Mouse (Mus musculus) Muller cell, postnatal 12 days (primary cell): ENCODE data around the gene Rdh1.
"Not testable (repeated sequence)": the region's sequence is repeated elsewhere in the genome, so short reads cannot be mapped to it uniquely, and the experiment has no call there.

Source experiments
- DNase-seq: peaks from one replicate; pipeline ENCODE4 v3.0.0-alpha.2; 2015; ENCODE audit errors: inconsistent ontology term

Rdh1 gene

GRCm38 (mm10) chr10:127748847-127749612 is 10.5 kb upstream of the Rdh1 start:
- no peak for DNase-seq

- DNase-seq, result no peak
Observed at GRCm38 (mm10) chr10:127750136-127750777, 9.3 kb upstream of the Rdh1 start.

- DNase-seq, result no peak
Observed at GRCm38 (mm10) chr10:127751548-127751947, 8.0 kb upstream of the Rdh1 start, which contains the start of gene Gpr182. Gene Gpr182 (minus strand): TSS chr10:127751732.

GRCm38 (mm10) chr10:127754566-127755166 is 4.9 kb upstream of the Rdh1 start:
- no peak for DNase-seq

- DNase-seq, result no peak
Observed at GRCm38 (mm10) chr10:127755246-127755645, 4.3 kb upstream of the Rdh1 start.

GRCm38 (mm10) chr10:127755770-127756468 is 3.6 kb upstream of the Rdh1 start:
- no peak for DNase-seq

GRCm38 (mm10) chr10:127762926-127763325 is 3.4 kb downstream of the Rdh1 start:
- not testable (repeated sequence) for DNase-seq

- no peak for DNase-seq
Observed at GRCm38 (mm10) chr10:127763914-127764680, 4.6 kb downstream of the Rdh1 start.

GRCm38 (mm10) chr10:127766564-127766963 is 7.0 kb downstream of the Rdh1 start:
- no peak for DNase-seq

GRCm38 (mm10) chr10:127776011-127776410 is 16.5 kb downstream of the Rdh1 start, which contains the start of gene Rdh9:
Gene Rdh9 (plus strand): TSS chr10:127776386.
- no peak for DNase-seq

- DNase-seq, result not testable (repeated sequence)
Observed at GRCm38 (mm10) chr10:127782321-127782720, 22.8 kb downstream of the Rdh1 start.

- not testable (repeated sequence) for DNase-seq
Observed at GRCm38 (mm10) chr10:127785411-127785810, 25.9 kb downstream of the Rdh1 start.

- no peak for DNase-seq
Observed at GRCm38 (mm10) chr10:127799295-127799694, 39.8 kb downstream of the Rdh1 start.

- DNase-seq, result no peak
Observed at GRCm38 (mm10) chr10:127800891-127801290, 41.4 kb downstream of the Rdh1 start, which contains the start of gene Rdh16. Gene Rdh16 (plus strand): TSS chr10:127801152.

GRCm38 (mm10) chr10:127801612-127802011 is 42.1 kb downstream of the Rdh1 start:
- no peak for DNase-seq

- DNase-seq, result no peak
Observed at GRCm38 (mm10) chr10:127802236-127802635, 42.7 kb downstream of the Rdh1 start.

GRCm38 (mm10) chr10:127804416-127804815 is 44.9 kb downstream of the Rdh1 start:
- DNase-seq, result no peak

GRCm38 (mm10) chr10:127815888-127816287 is 56.4 kb downstream of the Rdh1 start:
- no peak for DNase-seq

GRCm38 (mm10) chr10:127817268-127817910 is 57.9 kb downstream of the Rdh1 start:
- DNase-seq, result not testable (repeated sequence)
